Mouse (Mus musculus): ENCODE data around the gene D16Ertd472e.

DNA sequence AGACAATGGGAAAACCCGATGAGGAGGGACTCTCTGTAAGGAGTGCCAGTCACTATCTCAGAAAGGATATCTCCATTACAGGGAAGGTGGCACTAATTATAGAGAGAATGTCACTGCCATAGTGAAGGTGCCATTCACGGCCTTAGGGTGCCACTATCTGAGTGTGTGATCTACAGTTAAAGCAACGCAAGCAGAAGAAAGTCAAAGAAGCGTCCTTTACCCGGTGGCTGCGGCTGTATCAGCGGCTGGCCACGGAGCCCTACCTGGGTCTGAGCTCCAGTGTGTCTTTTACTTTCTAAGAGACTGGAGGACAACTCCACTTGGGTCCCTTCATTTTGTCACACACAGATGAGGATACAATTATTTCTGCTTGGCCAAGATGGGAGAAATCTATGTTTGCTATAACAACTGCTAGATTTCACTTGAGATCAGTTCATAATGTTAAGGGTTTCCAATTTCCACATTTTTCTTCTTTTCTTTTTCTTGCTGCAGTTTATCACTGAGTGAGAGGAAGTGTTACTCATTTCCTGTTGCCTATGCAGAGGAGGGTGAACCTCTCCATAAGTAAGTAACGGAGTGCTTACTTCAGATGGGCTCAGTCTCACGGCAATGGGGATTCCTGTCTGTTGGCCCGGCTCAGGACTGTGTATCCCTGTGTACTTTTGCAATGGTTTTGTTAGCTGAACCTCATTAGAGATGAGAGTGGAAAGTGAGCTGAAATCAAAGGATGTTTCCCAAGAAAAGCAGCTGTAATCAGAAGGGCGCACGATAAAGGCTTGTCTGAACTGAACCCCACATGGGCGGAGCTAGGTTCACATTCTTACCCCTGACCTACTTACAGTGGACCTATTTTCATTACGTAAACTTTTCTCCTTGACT, 13.2 kb downstream of the D16Ertd472e start:
- TF ChIP-seq POLR2A (IDR thresholded peaks at IDR 0.05; ENCODE audit: control insufficient read depth, low read depth, low read length) (no peak), CTCF (IDR thresholded peaks at IDR 0.05; ENCODE audit: control insufficient read depth, insufficient read depth, insufficient replicate concordance, low read depth, low read length) (no peak)
